Mouse (Mus musculus): Measurements from ENCODE around the gene Chil1. TPM values are rescaled to one million over a fixed set of nuclear protein-coding genes. Genes with fewer than 3 reads are reported as not detected.

Gene Chil1
- total RNA-seq, 2 experiments from 2014 or later = 0.53 to 0.55 TPM

- no peak for DNase-seq
- intact Hi-C loops (cut with DNase I) = no loop called here
Observed at GRCm38 (mm10) chr1:134168985-134169697, 12.8 kb upstream of the Chil1 start.

DNA sequence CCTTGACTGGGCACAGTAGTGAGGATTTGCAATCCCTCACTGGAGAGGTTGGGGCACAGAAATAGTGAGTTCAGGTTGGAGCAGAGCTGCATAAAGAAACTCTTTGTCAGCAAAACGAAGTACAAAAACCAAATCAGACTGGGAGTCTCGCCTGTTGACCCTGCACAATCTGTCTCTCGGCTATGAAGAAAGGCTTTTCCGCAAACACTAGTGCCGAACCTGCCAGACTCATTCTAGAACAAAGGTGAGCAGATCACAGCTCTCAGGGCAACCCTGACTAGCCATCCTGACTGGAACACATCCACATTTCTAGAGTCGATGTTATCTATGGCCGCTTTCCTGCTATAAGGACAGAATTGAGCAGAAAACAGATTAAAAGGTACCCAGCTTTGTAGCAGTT, 8.9 kb upstream of the Chil1 start:
- intact Hi-C loops (cut with DNase I) = no loop called here
- no peak for DNase-seq

DNA sequence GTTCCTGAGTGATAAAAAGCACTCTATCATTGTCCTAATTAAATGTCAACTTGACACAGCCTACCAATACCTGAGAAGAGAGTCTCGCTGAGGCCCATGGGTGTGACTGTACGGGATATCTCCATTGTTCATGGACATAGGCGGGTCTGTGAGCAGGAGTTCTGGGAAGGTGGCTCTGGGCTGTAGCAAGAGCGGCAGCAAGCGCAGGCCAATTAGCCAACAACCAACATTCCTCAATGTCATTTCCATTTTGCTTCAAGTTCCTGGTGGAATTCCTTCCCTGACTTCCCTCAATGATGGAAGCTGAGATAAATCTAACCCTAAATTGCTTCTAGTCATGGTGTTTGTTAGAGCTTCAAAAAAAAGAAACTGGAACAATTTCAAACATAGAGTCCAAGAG, 4.0 kb upstream of the Chil1 start:
- no peak for DNase-seq
- intact Hi-C loops (cut with DNase I) = no loop called here

GRCm38 (mm10) chr1:134184089-134184488, 2.1 kb downstream of the Chil1 start:
- intact Hi-C loops (cut with DNase I) = no loop called here
- DNase-seq = no peak

- intact Hi-C loops (cut with DNase I) = no loop called here
- DNase-seq = no peak
Observed at GRCm38 (mm10) chr1:134188217-134188616, 6.2 kb downstream of the Chil1 start.

- intact Hi-C loops (cut with DNase I) = no loop called here
- DNase-seq = no peak
Observed at GRCm38 (mm10) chr1:134188989-134189729, 7.2 kb downstream of the Chil1 start.

DNA sequence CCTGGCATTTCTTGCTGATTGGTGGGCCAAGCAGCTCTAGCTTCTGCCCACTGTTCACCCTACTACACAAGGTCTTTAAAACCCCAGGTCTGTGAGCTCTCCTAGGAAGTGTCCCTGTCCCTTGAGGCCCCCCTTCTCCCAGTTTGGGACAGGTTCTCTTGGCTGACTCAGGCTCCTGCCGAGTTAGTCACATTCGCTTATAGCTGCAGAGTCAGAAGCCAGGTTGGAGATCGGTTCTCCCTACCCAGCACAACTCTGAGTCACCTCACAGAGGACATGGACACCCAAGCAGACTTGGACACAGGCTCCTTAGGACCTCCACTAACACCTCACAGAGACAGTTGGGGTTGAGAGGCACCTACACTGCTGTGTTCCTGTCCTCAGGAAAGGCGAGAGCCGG, 9.2 kb downstream of the Chil1 start:
- intact Hi-C loops (cut with DNase I) = no loop called here
- no peak for DNase-seq

DNA sequence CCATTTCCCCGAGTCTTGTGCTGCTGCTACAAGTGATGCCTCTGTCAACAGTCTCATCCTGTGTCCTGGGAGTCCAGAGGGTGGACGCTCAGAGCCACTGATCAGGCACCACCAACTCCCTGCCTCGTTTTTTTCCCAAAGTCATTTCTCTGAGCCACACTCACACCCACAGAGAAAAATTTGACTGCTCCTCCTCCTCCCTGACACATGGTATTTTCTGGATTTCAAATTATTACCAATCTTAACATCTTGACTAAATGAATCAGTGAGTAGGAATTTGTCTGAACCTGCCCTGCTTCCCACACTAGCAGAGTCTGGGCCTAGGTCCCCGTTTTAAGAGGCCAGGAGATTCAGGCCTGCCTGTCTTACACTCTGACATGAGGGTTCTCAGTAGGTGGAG, 10.0 kb downstream of the Chil1 start:
- intact Hi-C loops (cut with DNase I) = no loop called here
- no peak for DNase-seq

- no peak for DNase-seq
- intact Hi-C loops (cut with DNase I) = no loop called here
Observed at GRCm38 (mm10) chr1:134193126-134193525, 11.2 kb downstream of the Chil1 start, which contains the start of gene Mybph. Gene Mybph (plus strand): TSS chr1:134193448.

- intact Hi-C loops (cut with DNase I) = no loop called here
- DNase-seq = no peak
Observed at GRCm38 (mm10) chr1:134193674-134194197, 11.8 kb downstream of the Chil1 start.

- intact Hi-C loops (cut with DNase I) = loop anchor here (5.0 kb wide), 1 partner anchor 128 kb away; no protein-coding TSS in a partner anchor
- DNase-seq = no peak
Observed at GRCm38 (mm10) chr1:134194298-134195022, 12.5 kb downstream of the Chil1 start.

DNA sequence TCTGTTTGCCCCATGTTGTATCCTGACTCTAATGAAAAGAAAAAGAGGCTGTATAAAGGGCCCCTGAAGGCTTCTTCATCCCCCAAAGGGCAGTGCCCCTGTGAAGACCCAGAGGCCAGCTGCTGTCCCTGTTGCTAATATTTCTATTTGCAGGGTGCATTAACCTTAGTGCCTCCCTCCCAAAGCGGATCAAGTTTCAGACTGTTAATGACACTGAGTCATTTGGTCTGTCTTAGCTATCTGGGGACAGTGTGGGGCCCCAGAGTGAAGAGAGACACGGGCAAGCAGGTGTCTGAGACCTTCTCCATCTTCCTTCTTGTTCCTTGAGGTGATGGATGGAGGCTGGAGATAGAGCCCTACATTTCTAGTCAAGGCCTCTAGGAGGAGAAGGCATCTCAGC, 13.1 kb downstream of the Chil1 start:
- no peak for DNase-seq

DNA sequence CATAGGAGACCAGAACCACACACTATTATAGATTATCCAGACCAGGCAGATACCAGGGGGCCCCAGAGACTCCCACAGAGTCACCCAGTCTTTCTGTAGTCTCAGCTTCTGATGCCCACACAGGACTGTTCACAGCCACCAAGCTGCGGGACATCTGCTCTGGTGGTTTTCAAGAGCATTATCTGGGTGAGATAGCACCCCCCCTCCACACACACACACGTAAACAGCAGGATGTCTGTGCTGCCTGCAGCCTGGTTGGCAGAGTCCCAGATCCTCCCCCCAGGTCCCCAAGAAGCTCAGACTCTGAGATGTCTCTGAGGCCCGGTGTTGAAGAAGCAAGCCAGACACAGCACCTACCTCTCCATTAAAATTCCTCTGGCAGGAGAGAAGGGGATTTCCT, 13.6 kb downstream of the Chil1 start:
- intact Hi-C loops (cut with DNase I) = loop anchor here (5.0 kb wide), 1 partner anchor 127 kb away; no protein-coding TSS in a partner anchor
- peak; percentile 30 to 40 for DNase-seq

More for the DNA sequence above, 13.1 kb downstream of the Chil1 start:
- intact Hi-C loops (cut with DNase I) = loop anchor here (5.0 kb wide), 1 partner anchor 127 kb away; no protein-coding TSS in a partner anchor

DNA sequence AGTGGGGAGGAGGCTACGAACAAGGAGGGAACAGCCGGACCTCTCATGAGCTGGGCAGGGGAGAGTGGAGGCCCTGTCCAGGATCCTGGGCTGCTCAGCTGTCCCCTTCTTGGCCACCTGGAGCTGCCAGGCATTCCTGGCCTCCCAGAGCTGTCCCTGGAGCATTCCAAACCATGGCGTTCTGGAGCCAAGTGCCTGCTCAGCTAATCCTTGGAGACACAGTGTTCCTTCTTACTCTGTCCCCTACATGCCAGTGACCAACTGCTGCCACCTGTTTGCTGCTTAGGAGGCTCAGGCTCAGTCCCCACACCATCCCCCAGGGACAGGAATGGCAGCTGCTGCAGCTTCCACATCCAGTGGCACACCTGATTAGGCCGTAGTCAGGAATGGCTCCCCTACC, 14.0 kb downstream of the Chil1 start:
- intact Hi-C loops (cut with DNase I) = loop anchor here (2.0 to 5.0 kb wide), 2 partner anchors 49 to 126 kb away; no protein-coding TSS in a partner anchor
- DNase-seq = peak; percentile 33 to 47

DNA sequence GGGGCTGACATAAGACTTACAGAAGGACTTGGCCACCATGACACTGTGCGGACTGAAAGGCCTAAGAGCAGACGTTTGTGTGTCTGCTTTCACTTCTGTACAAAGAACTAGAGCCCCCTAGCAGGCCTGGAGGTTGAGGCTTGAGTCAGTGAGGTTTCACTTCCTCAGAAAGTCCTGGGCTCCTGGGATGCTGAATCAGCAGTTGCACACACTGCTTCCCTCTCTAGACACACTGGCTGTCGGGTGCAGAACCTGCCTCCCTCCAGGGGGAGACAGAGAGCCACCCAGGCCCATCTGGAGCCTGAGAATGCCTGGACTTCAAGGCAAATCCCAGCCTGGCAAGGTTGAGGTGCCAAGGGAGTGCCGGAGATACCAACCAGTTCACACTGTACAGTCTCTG, 14.4 kb downstream of the Chil1 start:
- peak; percentile 79 to 86 for DNase-seq
- intact Hi-C loops (cut with DNase I) = loop anchor here (2.0 to 5.0 kb wide), 2 partner anchors 48 to 126 kb away; no protein-coding TSS in a partner anchor

DNA sequence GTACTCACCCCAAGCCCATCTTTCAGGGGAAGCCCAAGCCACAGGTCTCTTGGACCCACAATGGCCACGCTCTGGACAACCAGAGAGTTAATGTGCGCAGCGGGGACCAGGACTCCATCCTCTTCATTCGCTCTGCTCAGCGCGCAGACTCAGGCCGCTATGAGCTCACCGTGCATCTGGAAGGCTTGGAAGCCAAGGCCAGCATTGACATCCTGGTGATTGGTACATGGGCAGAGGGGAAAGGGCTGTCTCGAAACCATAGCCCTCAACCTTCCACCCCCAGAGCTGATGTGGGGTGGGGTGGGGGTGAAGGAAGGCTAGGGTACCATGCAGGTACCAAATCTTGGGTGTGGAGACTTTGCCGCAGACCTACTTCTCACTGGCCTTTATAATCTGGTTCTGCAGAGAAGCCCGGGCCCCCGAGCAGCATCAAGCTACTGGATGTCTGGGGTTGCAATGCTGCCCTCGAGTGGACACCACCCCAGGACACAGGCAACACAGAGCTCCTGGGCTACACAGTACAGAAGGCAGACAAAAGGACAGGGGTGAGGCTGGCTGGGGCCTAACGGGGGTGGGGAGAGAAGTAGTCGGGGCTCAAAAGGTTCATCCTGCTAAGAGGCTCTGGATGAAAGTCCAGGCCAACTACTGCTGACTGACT, 15.5 kb downstream of the Chil1 start:
- intact Hi-C loops (cut with DNase I) = loop anchor here (2.0 to 5.0 kb wide), 2 partner anchors 47 to 125 kb away; no protein-coding TSS in a partner anchor
- no peak for DNase-seq

GRCm38 (mm10) chr1:134198197-134198995, 16.4 kb downstream of the Chil1 start:
- intact Hi-C loops (cut with DNase I) = loop anchor here (5.0 kb wide), 1 partner anchor 124 kb away; no protein-coding TSS in a partner anchor
- no peak for DNase-seq

GRCm38 (mm10) chr1:134200481-134200880, 18.5 kb downstream of the Chil1 start:
- intact Hi-C loops (cut with DNase I) = loop anchor here (5.0 to 10.0 kb wide), 3 partner anchors 78 to 146 kb away; partner anchors contain the start of gene Ppfia4
- DNase-seq = no peak
